ENCODE assay signal across 24 mouse cellular contexts in genomic region chr12:110424008-110424704, GRCm38 (mm10). TPM values are rescaled to one million over a fixed set of nuclear protein-coding genes. Genes with fewer than 3 reads are reported as not detected.
DNase-seq lines count a peak whose midpoint lies in the region; ATAC-seq and TF ChIP-seq lines count a peak whose summit lies in the region.
"Had no signal": no experiment of that assay in that cellular context is flagged by ENCODE, and none has a peak within 500 bp of the region (broad histone marks: within the 10 kb centered on the region; RNA-seq: fewer than 3 reads in every experiment).

No protein-coding gene starts in this region.

- no peaks in the 10 kb centered on the region for H3K4me1 ChIP-seq in kidney, embryonic 15.5 days
- no peaks in the 10 kb centered on the region for H3K4me1 ChIP-seq in midbrain, postnatal 0 days (ENCODE audit: insufficient read depth, low read length)
- H3K4me1 ChIP-seq in midbrain, embryonic 14.5 days (ENCODE audit: control insufficient read depth, insufficient read depth, low read length) = no peaks in the 10 kb centered on the region
- H3K4me1 ChIP-seq: embryonic facial prominence, embryonic 10.5 days; forebrain, embryonic 15.5 days; heart, embryonic 12.5 days; hindbrain, embryonic 10.5 days; limb, embryonic 15.5 days; neural tube, embryonic 15.5 days had no signal

- no peak overlapping the region for H3K9ac ChIP-seq in kidney, embryonic 15.5 days
- H3K9ac ChIP-seq in midbrain, postnatal 0 days (replicated peaks; ENCODE audit: low read length, poor library complexity, severe bottlenecking) = no peak overlapping the region
- H3K9ac ChIP-seq in midbrain, embryonic 14.5 days (replicated peaks; ENCODE audit: low read length) = no peak overlapping the region
- H3K9ac ChIP-seq: forebrain, embryonic 15.5 days; heart, embryonic 12.5 days; limb, embryonic 15.5 days; neural tube, embryonic 15.5 days had no signal

- WGBS in kidney, embryonic 15.5 days = 80% methylated on average over 5 of the region's 5 CpGs
- 80% methylated on average over 5 of the region's 5 CpGs for WGBS in midbrain, postnatal 0 days
- 78% methylated on average over 5 of the region's 5 CpGs for WGBS in midbrain, embryonic 14.5 days

- no peaks in the 10 kb centered on the region for H3K9me3 ChIP-seq in kidney, embryonic 15.5 days (replicated peaks)
- no peaks in the 10 kb centered on the region for H3K9me3 ChIP-seq in midbrain, postnatal 0 days (ENCODE audit: low read length)
- H3K9me3 ChIP-seq in midbrain, embryonic 14.5 days (ENCODE audit: control insufficient read depth, low read length) = no peaks in the 10 kb centered on the region
- H3K9me3 ChIP-seq: embryonic facial prominence, embryonic 10.5 days; forebrain, embryonic 15.5 days; hindbrain, embryonic 10.5 days; limb, embryonic 15.5 days; neural tube, embryonic 15.5 days had no signal

- H3K4me3 ChIP-seq in kidney, embryonic 15.5 days (replicated peaks) = no peak overlapping the region
- H3K4me3 ChIP-seq in layer of hippocampus, adult 2 months = no peak overlapping the region
- H3K4me3 ChIP-seq in midbrain, postnatal 0 days (ENCODE audit: low read depth, low read length) = no peak overlapping the region
- no peak overlapping the region for H3K4me3 ChIP-seq in midbrain, embryonic 14.5 days (replicated peaks; ENCODE audit: low read depth, low read length)
- H3K4me3 ChIP-seq: embryonic facial prominence, embryonic 10.5 days; forebrain, embryonic 15.5 days; heart, embryonic 12.5 days; hindbrain, embryonic 10.5 days; limb, embryonic 15.5 days; neural tube, embryonic 15.5 days had no signal

- no peaks in the 10 kb centered on the region for H3K27me3 ChIP-seq in kidney, embryonic 15.5 days
- no peaks in the 10 kb centered on the region for H3K27me3 ChIP-seq in midbrain, postnatal 0 days (ENCODE audit: insufficient read depth, low read length)
- H3K27me3 ChIP-seq in midbrain, embryonic 14.5 days (ENCODE audit: control insufficient read depth, insufficient read depth, low read length) = no peaks in the 10 kb centered on the region
- H3K27me3 ChIP-seq: forebrain, embryonic 15.5 days; heart, embryonic 12.5 days; neural tube, embryonic 15.5 days had no signal

- peak; percentile 27; the same call in 1 of the 2 replicates for TF ChIP-seq CTCF in layer of hippocampus, adult 2 months (conservative IDR thresholded peaks at IDR 0.05)
- peak; percentile 15; the same call in 1 of the 2 replicates for TF ChIP-seq CTCF in midbrain, postnatal 0 days (IDR thresholded peaks at IDR 0.05)

- no peaks in the 10 kb centered on the region for H3K36me3 ChIP-seq in kidney, embryonic 15.5 days
- no peaks in the 10 kb centered on the region for H3K36me3 ChIP-seq in midbrain, postnatal 0 days (ENCODE audit: insufficient read depth, low read length)
- no peaks in the 10 kb centered on the region for H3K36me3 ChIP-seq in midbrain, embryonic 14.5 days (ENCODE audit: control insufficient read depth, insufficient read depth, low read length)
- H3K36me3 ChIP-seq: embryonic facial prominence, embryonic 10.5 days; forebrain, embryonic 15.5 days; heart, embryonic 12.5 days; hindbrain, embryonic 10.5 days; limb, embryonic 15.5 days; neural tube, embryonic 15.5 days had no signal

- ATAC-seq in kidney, embryonic 15.5 days (replicated peaks; ENCODE audit: low FRiP score) = no peak
- no peak for ATAC-seq in midbrain, postnatal 0 days (ENCODE audit: low FRiP score)
- no peak for ATAC-seq in midbrain, embryonic 14.5 days (ENCODE audit: low FRiP score, low TSS enrichment)
- ATAC-seq: forebrain, embryonic 15.5 days had no signal

- peak; percentile 35 for DNase-seq in kidney, adult 11 months
- DNase-seq in layer of hippocampus, adult 2 months (ENCODE audit: low spot score in 2 of 2) = no peak
- no peak for DNase-seq in layer of hippocampus, adult 8-10 months (ENCODE audit: low spot score in 2 of 2)
- DNase-seq in midbrain, postnatal 0 days (ENCODE audit: low spot score) = no peak
- DNase-seq in midbrain, embryonic 14.5 days = no peak
- DNase-seq in right cerebral cortex, postnatal 36 days (ENCODE audit: low spot score in 2 of 2) = no peak
- no peak for DNase-seq in right cerebral cortex, adult 18-20 months
- DNase-seq: adrenal gland, adult 2 months; cerebellum, adult 11 months; cerebellum, postnatal 10 days; gastrocnemius, postnatal 25 days; heart, adult 18-20 months; heart, postnatal 10 days; left cerebral cortex, postnatal 4 days; lung, adult 2 months; lung, postnatal 4 days; spleen, adult 18-20 months had no signal

- H3K4me2 ChIP-seq in kidney, embryonic 15.5 days = no peak overlapping the region
- H3K4me2 ChIP-seq in midbrain, postnatal 0 days (ENCODE audit: low read depth, low read length, poor library complexity, severe bottlenecking) = no peak overlapping the region
- H3K4me2 ChIP-seq in midbrain, embryonic 14.5 days (ENCODE audit: low read length) = no peak overlapping the region
- H3K4me2 ChIP-seq: forebrain, embryonic 15.5 days; heart, embryonic 12.5 days; limb, embryonic 15.5 days; neural tube, embryonic 15.5 days had no signal

- H3K27ac ChIP-seq in kidney, embryonic 15.5 days = no peak overlapping the region
- H3K27ac ChIP-seq in layer of hippocampus, adult 2 months = no peak overlapping the region
- H3K27ac ChIP-seq in midbrain, postnatal 0 days (ENCODE audit: low read depth, low read length) = no peak overlapping the region
- H3K27ac ChIP-seq in midbrain, embryonic 14.5 days (replicated peaks; ENCODE audit: low read depth, low read length) = no peak overlapping the region
- H3K27ac ChIP-seq: embryonic facial prominence, embryonic 10.5 days; forebrain, embryonic 15.5 days; hindbrain, embryonic 10.5 days; limb, embryonic 15.5 days; neural tube, embryonic 15.5 days had no signal

RNA-seq across cellular contexts. Expression of gene Ppp2r5c, which starts 22.8 kb away (rescaled TPM):
- 141 and 143 TPM in 2 replicates for polyA plus RNA-seq in kidney, embryonic 15.5 days (2015; fragmentation: Nextera tagmentation; extraction: Ambion mirVana)
- total RNA-seq in layer of hippocampus, adult 2 months (2021) = 100 to 1,000 TPM; 243 to 252 TPM
- 100 to 1,000 TPM; 227 to 249 (median 241) TPM for total RNA-seq in layer of hippocampus, adult 8-10 months (2022)
- 173 and 183 TPM in 2 replicates for total RNA-seq in midbrain, postnatal 0 days (2014; rRNA removed)
- 176 and 178 TPM in 2 replicates for polyA plus RNA-seq in midbrain, postnatal 0 days (2015; fragmentation: Nextera tagmentation; extraction: Ambion mirVana)
- polyA plus RNA-seq in midbrain, embryonic 14.5 days (2014; fragmentation: Nextera tagmentation; extraction: Ambion mirVana) = 125 and 158 TPM in 2 replicates
